Mouse (Mus musculus) CH12.LX (cell line): ENCODE data around the gene Adat3. TPM values are rescaled to one million over a fixed set of nuclear protein-coding genes. Genes with fewer than 3 reads are reported as not detected.

ENCODE experiments used
- DNase-seq: peaks from one replicate; pipeline ENCODE4 v3.0.0-alpha.2; 2013; ENCODE audit errors: extremely low read depth
- H3K27ac ChIP-seq: 2 replicates; pipeline ENCODE4 v1.5.1; 2012; ENCODE audit warnings: low read depth, mild to moderate bottlenecking, control low read depth, moderate library complexity; ENCODE audit not compliant: insufficient read depth
- H3K27me3 ChIP-seq: replicated peaks from 2 replicates; pipeline ENCODE3; 2012; ENCODE audit warnings: inconsistent platforms
- H3K36me3 ChIP-seq, 2 experiments: replicated peaks in 1 of 2; 2 replicates each; pipeline versions ENCODE3 to v1.6.1; 2012; ENCODE audit warnings: inconsistent platforms in 1 of 2, low read length in 1 of 2, mild to moderate bottlenecking in 1 of 2, mixed read lengths in 1 of 2, moderate library complexity in 1 of 2; ENCODE audit not compliant: control insufficient read depth in 1 of 2, insufficient read depth in 1 of 2
- H3K4me1 ChIP-seq, 2 experiments: 2 replicates each; pipeline ENCODE4 v1.6.1; 2012; ENCODE audit warnings: inconsistent platforms in 1 of 2, moderate library complexity in 1 of 2; ENCODE audit not compliant: insufficient read depth in 2 of 2, control insufficient read depth in 1 of 2
- H3K4me2 ChIP-seq: 2 replicates; pipeline ENCODE4 v1.6.1; 2012; ENCODE audit warnings: low read depth, mild to moderate bottlenecking, control low read depth; ENCODE audit not compliant: poor library complexity, insufficient read depth, severe bottlenecking
- H3K4me3 ChIP-seq, 3 experiments: fragments of 150-350 bp in 1 of 3; sonication (generic) in 1 of 3; replicated peaks in 1 of 3; 2 replicates each; pipeline versions ENCODE3 to v1.5.1; 2011 to 2012; ENCODE audit warnings: low read depth in 2 of 3, low read length in 2 of 3, mild to moderate bottlenecking in 2 of 3, moderate library complexity in 2 of 3, control low read depth in 1 of 3, improper control_type of control experiment in 1 of 3, inconsistent platforms in 1 of 3, mixed read lengths in 1 of 3; ENCODE audit not compliant: poor library complexity in 1 of 3
- H3K79me2 ChIP-seq: replicated peaks from 2 replicates; pipeline ENCODE4 v1.6.1; 2012; ENCODE audit warnings: mild to moderate bottlenecking, moderate library complexity; ENCODE audit not compliant: control insufficient read depth, poor library complexity, insufficient read depth, severe bottlenecking; ENCODE audit errors: extremely low read depth
- H3K9ac ChIP-seq: 2 replicates; pipeline ENCODE4 v1.6.1; 2012; ENCODE audit warnings: low read depth, mild to moderate bottlenecking, control low read depth, moderate library complexity; ENCODE audit not compliant: insufficient read depth
- H3K9me3 ChIP-seq: replicated peaks from 2 replicates; pipeline ENCODE3; 2012; ENCODE audit warnings: low read length, inconsistent platforms, mixed read lengths
- BHLHE40 ChIP-seq: IDR thresholded peaks from 2 replicates; pipeline ENCODE4 v1.6.1; 2011; ENCODE audit warnings: mild to moderate bottlenecking, low read depth, low read length, improper control_type of control experiment
- CHD1 ChIP-seq: IDR thresholded peaks from 2 replicates; pipeline ENCODE4 v1.6.1; 2012; ENCODE audit warnings: low read depth, low read length, improper control_type of control experiment, inconsistent platforms
- CHD2 ChIP-seq: IDR thresholded peaks from 2 replicates; pipeline ENCODE4 v1.6.1; 2011; ENCODE audit warnings: low read length, improper control_type of control experiment
- CTCF ChIP-seq, 2 experiments: IDR thresholded peaks in 1 of 2; conservative IDR thresholded peaks in 1 of 2; 2 replicates each; pipeline ENCODE4 v1.5.1; 2011 to 2012; ENCODE audit warnings: low read depth in 2 of 2, low read length in 2 of 2, improper control_type of control experiment in 1 of 2, inconsistent platforms in 1 of 2, mild to moderate bottlenecking in 1 of 2, moderate library complexity in 1 of 2
- E2F4 ChIP-seq: IDR thresholded peaks from 2 replicates; pipeline ENCODE4 v1.6.1; 2011; ENCODE audit warnings: low read depth, low read length, improper control_type of control experiment; ENCODE audit not compliant: insufficient replicate concordance
- ELF1 ChIP-seq: IDR thresholded peaks from 2 replicates; pipeline ENCODE4 v1.6.1; 2014; ENCODE audit warnings: low read depth, mild to moderate bottlenecking, inconsistent platforms, low read length, improper control_type of control experiment
- EP300 ChIP-seq: IDR thresholded peaks from 2 replicates; pipeline ENCODE4 v1.6.1; 2011; ENCODE audit warnings: low read length, improper control_type of control experiment
- ETS1 ChIP-seq: conservative IDR thresholded peaks from 2 replicates; pipeline ENCODE4 v1.6.1; 2012; ENCODE audit warnings: low read depth, mild to moderate bottlenecking, inconsistent platforms, low read length, improper control_type of control experiment, moderate library complexity
- GABPA ChIP-seq: IDR thresholded peaks from 2 replicates; pipeline ENCODE4 v1.6.1; 2012; ENCODE audit warnings: low read depth, low read length, improper control_type of control experiment, inconsistent platforms; ENCODE audit not compliant: insufficient replicate concordance
- HCFC1 ChIP-seq: IDR thresholded peaks from 2 replicates; pipeline ENCODE4 v1.6.1; 2012; ENCODE audit warnings: low read depth, mild to moderate bottlenecking, inconsistent platforms, low read length, improper control_type of control experiment
- IRF4 ChIP-seq: IDR thresholded peaks from 2 replicates; pipeline ENCODE4 v1.6.1; 2014; ENCODE audit warnings: low read depth, mild to moderate bottlenecking, inconsistent platforms, low read length, improper control_type of control experiment
- JUN ChIP-seq: IDR thresholded peaks from 2 replicates; pipeline ENCODE4 v1.6.1; 2011; ENCODE audit warnings: low read depth, mild to moderate bottlenecking, low read length, improper control_type of control experiment, moderate library complexity; ENCODE audit not compliant: insufficient read depth
- JUND ChIP-seq: conservative IDR thresholded peaks from 2 replicates; pipeline ENCODE4 v1.6.1; 2011; ENCODE audit warnings: low read depth, low read length, improper control_type of control experiment
- KAT2A ChIP-seq: IDR thresholded peaks from 2 replicates; pipeline ENCODE4 v1.6.1; 2012; ENCODE audit warnings: low read length, improper control_type of control experiment, inconsistent platforms; ENCODE audit not compliant: insufficient replicate concordance
- MAFK ChIP-seq: IDR thresholded peaks from 2 replicates; pipeline ENCODE4 v1.6.1; 2011; ENCODE audit warnings: low read length, improper control_type of control experiment; ENCODE audit not compliant: insufficient replicate concordance
- MAX ChIP-seq: IDR thresholded peaks from 2 replicates; pipeline ENCODE4 v1.6.1; 2011; ENCODE audit warnings: low read length, improper control_type of control experiment
- MAZ ChIP-seq: IDR thresholded peaks from 2 replicates; pipeline ENCODE4 v1.6.1; 2012; ENCODE audit warnings: low read depth, mild to moderate bottlenecking, inconsistent platforms, low read length, improper control_type of control experiment, moderate library complexity
- MEF2A ChIP-seq: IDR thresholded peaks from 2 replicates; pipeline ENCODE4 v1.6.1; 2014; ENCODE audit warnings: low read depth, mild to moderate bottlenecking, inconsistent platforms, low read length, improper control_type of control experiment, borderline replicate concordance
- MXI1 ChIP-seq: IDR thresholded peaks from 2 replicates; pipeline ENCODE4 v1.6.1; 2011; ENCODE audit warnings: mild to moderate bottlenecking, low read depth, low read length, improper control_type of control experiment
- MYC ChIP-seq: IDR thresholded peaks from 2 replicates; pipeline ENCODE4 v1.6.1; 2011; ENCODE audit warnings: low read depth, mild to moderate bottlenecking, improper control_type of control experiment, low read length
- NELFE ChIP-seq: IDR thresholded peaks from 2 replicates; pipeline ENCODE4 v1.6.1; 2011; ENCODE audit warnings: low read depth, low read length, improper control_type of control experiment
- NRF1 ChIP-seq: IDR thresholded peaks from 2 replicates; pipeline ENCODE4 v1.6.1; 2014; ENCODE audit warnings: low read depth, mild to moderate bottlenecking, inconsistent platforms, low read length, improper control_type of control experiment, moderate library complexity
- PAX5 ChIP-seq: IDR thresholded peaks from 2 replicates; pipeline ENCODE4 v1.6.1; 2012; ENCODE audit warnings: low read length, inconsistent platforms, mixed read lengths
- POLR2A ChIP-seq: IDR thresholded peaks from 2 replicates; pipeline ENCODE4 v1.6.1; 2011; ENCODE audit warnings: low read depth, mild to moderate bottlenecking, improper control_type of control experiment, low read length
- POLR2AphosphoS2 ChIP-seq: IDR thresholded peaks from 2 replicates; pipeline ENCODE4 v1.6.1; 2011; ENCODE audit warnings: low read depth, low read length, improper control_type of control experiment
- RAD21 ChIP-seq: IDR thresholded peaks from 2 replicates; pipeline ENCODE4 v1.6.1; 2011; ENCODE audit warnings: low read depth, mild to moderate bottlenecking, low read length, improper control_type of control experiment, moderate library complexity
- RCOR1 ChIP-seq: conservative IDR thresholded peaks from 2 replicates; pipeline ENCODE4 v1.6.1; 2012; ENCODE audit warnings: low read depth, mild to moderate bottlenecking, inconsistent platforms, low read length, improper control_type of control experiment
- SIN3A ChIP-seq: IDR thresholded peaks from 2 replicates; pipeline ENCODE4 v1.6.1; 2012; ENCODE audit warnings: low read length, improper control_type of control experiment, inconsistent platforms
- SMC3 ChIP-seq: IDR thresholded peaks from 2 replicates; pipeline ENCODE4 v1.6.1; 2011; ENCODE audit warnings: low read depth, low read length, improper control_type of control experiment
- TBP ChIP-seq: conservative IDR thresholded peaks from 2 replicates; pipeline ENCODE4 v1.6.1; 2011; ENCODE audit warnings: low read depth, low read length, improper control_type of control experiment
- TCF12 ChIP-seq: IDR thresholded peaks from 2 replicates; pipeline ENCODE4 v1.6.1; 2014; ENCODE audit warnings: low read depth, mild to moderate bottlenecking, inconsistent platforms, low read length, improper control_type of control experiment
- UBTF ChIP-seq: IDR thresholded peaks from 2 replicates; pipeline ENCODE4 v1.6.1; 2012; ENCODE audit warnings: low read depth, mild to moderate bottlenecking, inconsistent platforms, low read length, improper control_type of control experiment, moderate library complexity
- USF1 ChIP-seq: IDR thresholded peaks from 2 replicates; pipeline ENCODE4 v1.6.1; 2014; ENCODE audit warnings: low read depth, mild to moderate bottlenecking, inconsistent platforms, low read length, improper control_type of control experiment
- USF2 ChIP-seq: conservative IDR thresholded peaks from 2 replicates; pipeline ENCODE4 v1.6.1; 2011; ENCODE audit warnings: low read depth, low read length, improper control_type of control experiment
- ZC3H11A ChIP-seq: IDR thresholded peaks from 2 replicates; pipeline ENCODE4 v1.6.1; 2012; ENCODE audit warnings: low read depth, mild to moderate bottlenecking, inconsistent platforms, low read length, improper control_type of control experiment
- ZKSCAN1 ChIP-seq: IDR thresholded peaks from 2 replicates; pipeline ENCODE4 v1.6.1; 2012; ENCODE audit warnings: low read depth, inconsistent platforms, low read length, improper control_type of control experiment, borderline replicate concordance
- ZMIZ1 ChIP-seq: IDR thresholded peaks from 2 replicates; pipeline ENCODE4 v1.6.1; 2012; ENCODE audit warnings: low read depth, mild to moderate bottlenecking, inconsistent platforms, low read length, improper control_type of control experiment
- ZNF384 ChIP-seq: IDR thresholded peaks from 2 replicates; pipeline ENCODE4 v1.6.1; 2012; ENCODE audit warnings: low read depth, low read length, improper control_type of control experiment, inconsistent platforms
- dilution Hi-C: fragments of 300-500 bp; cut with MboI; formaldehyde crosslinking; loops from 2 replicates; pipeline ENCODE4 v1.14.3; 2020; ENCODE audit warnings: low sequenced_read_pairs; ENCODE audit not compliant: extremely low pct_unique_long_range_greater_than_20kb, extremely low pct_ligation_motif_present
- in situ Hi-C: fragments of 300-500 bp; cut with MboI; formaldehyde crosslinking; loops from 3 replicates; pipeline ENCODE4 v1.14.3; 2019; ENCODE audit warnings: low sequenced_read_pairs, low pct_ligation_motif_present, low pct_unique_long_range_greater_than_20kb, mixed read lengths
- polyA plus RNA-seq: library from polyadenylated mRNA; unstranded; fragments of >175 nt; gene quantifications from 2 replicates; pipeline ENCODE4 v1.2.1, GENCODE M21; 2012; ENCODE audit warnings: low read depth; ENCODE audit not compliant: insufficient read length
- total RNA-seq, 2 experiments: library from RNA; depleted of rRNA; stranded (reverse); fragments of 300-350 nt in 1 of 2; fragments of >200 nt in 1 of 2; gene quantifications; 2 replicates each; pipeline ENCODE4 v1.2.3; 2012 to 2014

Gene Adat3
- 5.0 and 8.0 TPM in 2 replicates for total RNA-seq (2012; rRNA removed)
- total RNA-seq (2014; rRNA removed): 5.8 and 6.6 TPM in 2 replicates
- 6.3 and 6.7 TPM in 2 replicates for polyA plus RNA-seq

GRCm38 (mm10) chr10:80602698-80603325, at the start of gene Adat3, which contains the start of gene Scamp4:
Adat3 (plus strand) TSS chr10:80602880.
Scamp4 (plus strand) TSS chr10:80602872.
- Histone ChIP-seq H3K27ac (peak within 1 kb of the TSS; percentile 89), H3K9ac (peak within 1 kb of the TSS; percentile 95), H3K4me2 (peak within 1 kb of the TSS; percentile 92), H3K27me3 (no peaks in the 10 kb centered on the region), H3K4me1 (peaks cover 15 to 27% of the 10 kb centered on the region in 2 experiments), H3K36me3 (peaks cover 22 to 34% of the 10 kb centered on the region in 2 experiments), H3K4me3 (peak within 1 kb of the TSS; percentile 60 to 92 (median 89)), H3K9me3 (no peaks in the 10 kb centered on the region), H3K79me2 (peaks cover 35% of the 10 kb centered on the region)
- in situ Hi-C loops (no loop called here), dilution Hi-C loops (no loop called here)
- TF ChIP-seq TBP: peak; percentile 72; the same call in 1 of the 2 replicates
- peak; percentile 19; the same call in 1 of the 2 replicates for TF ChIP-seq GABPA
- no peak for TF ChIP-seq ZNF384
- TF ChIP-seq JUND: no peak
- TF ChIP-seq MEF2A: peak; percentile 33
- peak; percentile 92 for TF ChIP-seq ELF1
- peak; percentile 86 for TF ChIP-seq ZMIZ1
- peak; percentile 84; the same call in 1 of the 2 replicates for TF ChIP-seq MYC
- TF ChIP-seq MXI1: peak; percentile 97
- peak; percentile 83 for TF ChIP-seq ETS1
- no peak for TF ChIP-seq JUN
- TF ChIP-seq ZKSCAN1: no peak
- TF ChIP-seq CHD2: peak; percentile 18; the same call in 1 of the 2 replicates
- TF ChIP-seq KAT2A: peak; percentile 83; the same call in 1 of the 2 replicates
- TF ChIP-seq NRF1: peak; percentile 90
- 0 out of 2 replicates have a peak, but pooled peaks have one; percentile 11 for TF ChIP-seq E2F4
- no peak; the same call in 1 of the 2 replicates for TF ChIP-seq EP300
- TF ChIP-seq PAX5: no peak
- no peak for TF ChIP-seq CTCF (conservative IDR thresholded peaks at IDR 0.05 in 1 of 2, IDR thresholded peaks at IDR 0.05 in 1 of 2; ENCODE audit: low read depth in 2 of 2, low read length in 2 of 2)
- no peak for TF ChIP-seq USF2
- TF ChIP-seq IRF4: peak; percentile 40; the same call in 1 of the 2 replicates
- no peak for TF ChIP-seq SMC3
- no peak for TF ChIP-seq UBTF
- no peak for TF ChIP-seq RAD21
- TF ChIP-seq RCOR1: no peak
- peak; percentile 89 for TF ChIP-seq HCFC1
- TF ChIP-seq MAZ: 0 out of 2 replicates have a peak, but pooled peaks have one; percentile 37
- peak; percentile 81 for TF ChIP-seq TCF12
- peak; percentile 86 for TF ChIP-seq MAX
- 0 out of 2 replicates have a peak, but pooled peaks have one; percentile 27 for TF ChIP-seq MAFK
- no peak for TF ChIP-seq USF1
- TF ChIP-seq BHLHE40: peak; percentile 82
- TF ChIP-seq NELFE: peak; percentile 80
- TF ChIP-seq SIN3A: peak; percentile 98
- no peak for TF ChIP-seq ZC3H11A
- peak; percentile 87; the same call in 1 of the 2 replicates for TF ChIP-seq POLR2AphosphoS2
- TF ChIP-seq POLR2A: peak; percentile 91
- TF ChIP-seq CHD1: no peak
- peak; percentile 95 for DNase-seq
